Comparison of ENCODE assay signal across 9 mouse cellular contexts in the genomic region with DNA sequence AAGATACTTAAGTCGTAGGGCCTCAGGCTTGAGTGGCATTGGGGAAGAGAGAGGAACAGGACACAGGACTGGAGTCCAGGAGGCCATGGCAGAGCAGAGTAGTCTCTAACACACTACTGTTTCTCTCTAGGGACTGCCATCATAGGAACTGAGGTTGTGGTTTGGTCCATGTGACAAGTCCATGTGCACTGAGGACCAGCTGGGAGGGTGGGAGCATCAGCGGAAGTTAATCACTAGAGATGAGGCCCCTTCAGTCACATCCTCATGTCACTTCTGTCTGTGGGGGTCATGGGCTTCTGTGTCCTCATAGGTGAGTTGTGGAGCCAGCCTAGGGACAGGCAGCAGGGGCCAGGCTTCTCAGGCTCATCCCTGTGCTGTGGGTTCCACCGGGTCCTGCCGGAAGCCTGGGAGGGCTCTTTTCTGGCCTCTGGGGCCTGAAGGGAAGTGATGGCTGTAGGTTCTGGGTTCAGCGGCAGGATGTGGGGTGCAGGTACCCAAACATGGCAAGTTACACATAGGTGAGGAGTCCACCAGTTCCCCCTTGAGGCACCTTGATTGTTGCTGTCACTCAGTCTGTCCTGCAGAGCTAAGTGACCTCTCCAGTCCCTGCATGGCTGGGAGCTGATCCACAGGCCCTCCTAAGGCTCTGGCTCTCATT. TPM values are rescaled to one million over a fixed set of nuclear protein-coding genes. Genes with fewer than 3 reads are reported as not detected.
A peak's percentile ranks its signal among the peaks of the same experiment; 100 is the strongest.
DNase-seq lines count a peak whose midpoint lies in the region; ATAC-seq and TF ChIP-seq lines count a peak whose summit lies in the region.
"Had no signal": no experiment of that assay in that cellular context is flagged by ENCODE, and none has a peak within 500 bp of the region (broad histone marks: within the 10 kb centered on the region; RNA-seq: fewer than 3 reads in every experiment).

No protein-coding gene starts in this region.

- no peaks in the 10 kb centered on the region for H3K9me3 ChIP-seq in hindbrain, embryonic 13.5 days
- H3K9me3 ChIP-seq in hindbrain, embryonic 10.5 days: no peaks in the 10 kb centered on the region
- no peaks in the 10 kb centered on the region for H3K9me3 ChIP-seq in E14TG2a.4 (ENCODE audit: low read length)
- H3K9me3 ChIP-seq in embryonic facial prominence, embryonic 15.5 days (replicated peaks): no peaks in the 10 kb centered on the region
- H3K9me3 ChIP-seq in liver, postnatal 0 days (ENCODE audit: low read length): no peaks in the 10 kb centered on the region

- TF ChIP-seq EP300 in liver, postnatal 0 days (IDR thresholded peaks at IDR 0.05; ENCODE audit: low read depth): no peak

- DNase-seq in hindbrain, embryonic 10.5 days (ENCODE audit: low spot score): no peak
- no peak for DNase-seq in liver, postnatal 0 days
- no peak for DNase-seq in cerebellum, adult 9-10 months
- DNase-seq in kidney, adult 9 months: no peak
- no peak for DNase-seq in urinary bladder, postnatal 4 days (ENCODE audit: low spot score in 2 of 2)
- DNase-seq: cerebellum, adult 8-10 months had no signal

- 86% methylated on average over 5 of the region's 5 CpGs for WGBS in hindbrain, embryonic 13.5 days
- 92% methylated on average over 5 of the region's 5 CpGs for WGBS in hindbrain, embryonic 10.5 days
- 76% methylated on average over 5 of the region's 5 CpGs for WGBS in embryonic facial prominence, embryonic 15.5 days
- 52% methylated on average over 5 of the region's 5 CpGs for WGBS in liver, postnatal 0 days (ENCODE audit: insufficient replicate concordance)

- H3K9ac ChIP-seq in hindbrain, embryonic 13.5 days: peak overlapping the region; percentile 58; the same call in 1 of the 2 replicates
- H3K9ac ChIP-seq in embryonic facial prominence, embryonic 15.5 days: 0 out of 2 replicates have a peak overlapping the region, but pooled peaks have one; percentile 7
- peak overlapping the region; percentile 63 for H3K9ac ChIP-seq in liver, postnatal 0 days (replicated peaks)

- H3K4me1 ChIP-seq in hindbrain, embryonic 13.5 days (replicated peaks): peaks cover 65% of the 10 kb centered on the region
- H3K4me1 ChIP-seq in hindbrain, embryonic 10.5 days (replicated peaks): peaks cover 55% of the 10 kb centered on the region
- H3K4me1 ChIP-seq in E14TG2a.4 (replicated peaks; ENCODE audit: low read depth, low read length): peaks cover 95% of the 10 kb centered on the region
- peaks cover 59% of the 10 kb centered on the region for H3K4me1 ChIP-seq in embryonic facial prominence, embryonic 15.5 days
- peaks cover 68% of the 10 kb centered on the region for H3K4me1 ChIP-seq in liver, postnatal 0 days (ENCODE audit: insufficient read depth)

- H3K27ac ChIP-seq in hindbrain, embryonic 13.5 days: no peak overlapping the region
- H3K27ac ChIP-seq in hindbrain, embryonic 10.5 days: no peak overlapping the region; the same call in 1 of the 2 replicates
- no peak overlapping the region for H3K27ac ChIP-seq in embryonic facial prominence, embryonic 15.5 days (replicated peaks)
- peak overlapping the region; percentile 92 for H3K27ac ChIP-seq in liver, postnatal 0 days (ENCODE audit: low read depth)

- ATAC-seq in hindbrain, embryonic 13.5 days (ENCODE audit: low FRiP score): no peak
- no peak for ATAC-seq in embryonic facial prominence, embryonic 15.5 days (ENCODE audit: insufficient number of reproducible peaks, low FRiP score, low TSS enrichment, low read depth)
- ATAC-seq in liver, postnatal 0 days: peak; percentile 3; the same call in 1 of the 2 replicates

- H3K4me3 ChIP-seq in hindbrain, embryonic 13.5 days: no peak overlapping the region
- H3K4me3 ChIP-seq in hindbrain, embryonic 10.5 days: no peak overlapping the region
- H3K4me3 ChIP-seq in E14TG2a.4 (replicated peaks; ENCODE audit: low read length): peak overlapping the region; percentile 35
- no peak overlapping the region for H3K4me3 ChIP-seq in embryonic facial prominence, embryonic 15.5 days (replicated peaks)
- no peak overlapping the region; the same call in 1 of the 2 replicates for H3K4me3 ChIP-seq in liver, postnatal 0 days (ENCODE audit: low read depth, low read length)

- H3K36me3 ChIP-seq in hindbrain, embryonic 13.5 days: peaks cover 56% of the 10 kb centered on the region
- H3K36me3 ChIP-seq in hindbrain, embryonic 10.5 days: peaks cover 87% of the 10 kb centered on the region
- H3K36me3 ChIP-seq in E14TG2a.4 (ENCODE audit: insufficient read depth, low read length): peaks cover 98% of the 10 kb centered on the region
- H3K36me3 ChIP-seq in embryonic facial prominence, embryonic 15.5 days: peaks cover 43% of the 10 kb centered on the region
- H3K36me3 ChIP-seq in liver, postnatal 0 days (replicated peaks; ENCODE audit: insufficient read depth, low read length): peaks cover 51% of the 10 kb centered on the region

- no peaks in the 10 kb centered on the region for H3K27me3 ChIP-seq in hindbrain, embryonic 13.5 days
- H3K27me3 ChIP-seq in hindbrain, embryonic 10.5 days (ENCODE audit: insufficient read depth, poor library complexity, severe bottlenecking): no peaks in the 10 kb centered on the region
- no peaks in the 10 kb centered on the region for H3K27me3 ChIP-seq in E14TG2a.4 (ENCODE audit: insufficient read depth, low read length)
- no peaks in the 10 kb centered on the region for H3K27me3 ChIP-seq in embryonic facial prominence, embryonic 15.5 days
- H3K27me3 ChIP-seq in liver, postnatal 0 days (ENCODE audit: insufficient read depth, low read length): no peaks in the 10 kb centered on the region

- no peak overlapping the region for H3K4me2 ChIP-seq in hindbrain, embryonic 13.5 days
- no peak overlapping the region for H3K4me2 ChIP-seq in embryonic facial prominence, embryonic 15.5 days (replicated peaks)
- peak overlapping the region; percentile 52 for H3K4me2 ChIP-seq in liver, postnatal 0 days (ENCODE audit: low read depth, low read length)

- no peak for TF ChIP-seq CTCF in E14TG2a.4 (conservative IDR thresholded peaks at IDR 0.05; ENCODE audit: low read length)
- TF ChIP-seq CTCF in liver, postnatal 0 days (IDR thresholded peaks at IDR 0.05; ENCODE audit: low read depth): no peak

RNA-seq across cellular contexts. Expression of a gene that starts 10.0 kb away (rescaled TPM):
- polyA plus RNA-seq in hindbrain, embryonic 13.5 days (2015; fragmentation: Nextera tagmentation; extraction: Ambion mirVana): 61.6 and 66.2 TPM in 2 replicates
- 51.0 and 51.2 TPM in 2 replicates for polyA plus RNA-seq in hindbrain, embryonic 10.5 days (2016; fragmentation: Nextera tagmentation; extraction: Ambion mirVana)
- polyA plus RNA-seq in embryonic facial prominence, embryonic 15.5 days (2015; fragmentation: Nextera tagmentation; extraction: Ambion mirVana): 61.2 and 64.6 TPM in 2 replicates
- polyA plus RNA-seq in liver, postnatal 0 days (2015; fragmentation: Nextera tagmentation; extraction: Ambion mirVana): 19.5 and 21.8 TPM in 2 replicates

RNA-seq across cellular contexts. Expression of a gene that starts 10.5 kb away (rescaled TPM):
- polyA plus RNA-seq in hindbrain, embryonic 13.5 days (2015; fragmentation: Nextera tagmentation; extraction: Ambion mirVana): 22.3 and 24.9 TPM in 2 replicates
- 38.3 and 45.1 TPM in 2 replicates for polyA plus RNA-seq in hindbrain, embryonic 10.5 days (2016; fragmentation: Nextera tagmentation; extraction: Ambion mirVana)
- 72.3 and 88.0 TPM in 2 replicates for polyA plus RNA-seq in embryonic facial prominence, embryonic 15.5 days (2015; fragmentation: Nextera tagmentation; extraction: Ambion mirVana)
- 93.9 and 101 TPM in 2 replicates for polyA plus RNA-seq in liver, postnatal 0 days (2015; fragmentation: Nextera tagmentation; extraction: Ambion mirVana)

RNA-seq across cellular contexts. Expression of a gene that starts 20.9 kb away (rescaled TPM):
- polyA plus RNA-seq in hindbrain, embryonic 13.5 days (2015; fragmentation: Nextera tagmentation; extraction: Ambion mirVana): 583 and 598 TPM in 2 replicates
- 971 and 1,039 TPM in 2 replicates for polyA plus RNA-seq in hindbrain, embryonic 10.5 days (2016; fragmentation: Nextera tagmentation; extraction: Ambion mirVana)
- 969 and 997 TPM in 2 replicates for polyA plus RNA-seq in embryonic facial prominence, embryonic 15.5 days (2015; fragmentation: Nextera tagmentation; extraction: Ambion mirVana)
- 453 and 466 TPM in 2 replicates for polyA plus RNA-seq in liver, postnatal 0 days (2015; fragmentation: Nextera tagmentation; extraction: Ambion mirVana)

RNA-seq across cellular contexts. Expression of a gene that starts 22.4 kb away (rescaled TPM):
- 253 and 263 TPM in 2 replicates for polyA plus RNA-seq in hindbrain, embryonic 13.5 days (2015; fragmentation: Nextera tagmentation; extraction: Ambion mirVana)
- 303 and 313 TPM in 2 replicates for polyA plus RNA-seq in hindbrain, embryonic 10.5 days (2016; fragmentation: Nextera tagmentation; extraction: Ambion mirVana)
- polyA plus RNA-seq in embryonic facial prominence, embryonic 15.5 days (2015; fragmentation: Nextera tagmentation; extraction: Ambion mirVana): 317 and 339 TPM in 2 replicates
- 313 and 321 TPM in 2 replicates for polyA plus RNA-seq in liver, postnatal 0 days (2015; fragmentation: Nextera tagmentation; extraction: Ambion mirVana)

RNA-seq across cellular contexts. Expression of a gene that starts 24.5 kb away (rescaled TPM):
- polyA plus RNA-seq in hindbrain, embryonic 13.5 days (2015; fragmentation: Nextera tagmentation; extraction: Ambion mirVana): 182 and 183 TPM in 2 replicates
- 30.4 and 86.1 TPM in 2 replicates for polyA plus RNA-seq in hindbrain, embryonic 10.5 days (2016; fragmentation: Nextera tagmentation; extraction: Ambion mirVana)
- polyA plus RNA-seq in embryonic facial prominence, embryonic 15.5 days (2015; fragmentation: Nextera tagmentation; extraction: Ambion mirVana): 3.4 and 5.4 TPM in 2 replicates
- polyA plus RNA-seq in liver, postnatal 0 days (2015; fragmentation: Nextera tagmentation; extraction: Ambion mirVana): 0.05 and 0.20 TPM in 2 replicates

Comparison
In these comparisons a context has a peak if more than half of its experiments do, and no peak if none do; other contexts are left out.
1. H3K9ac ChIP-seq: peak in every context shown above with its lines; median percentile 63 in liver, postnatal 0 days; 58 in hindbrain, embryonic 13.5 days; 7 in embryonic facial prominence, embryonic 15.5 days.